11 mouse cellular contexts compared by ENCODE assay signal in genomic region chr11:69126706-69127095, GRCm38 (mm10). TPM values are rescaled to one million over a fixed set of nuclear protein-coding genes. Genes with fewer than 3 reads are reported as not detected.
DNase-seq lines count a peak whose midpoint lies in the region; ATAC-seq lines count a peak whose summit lies in the region.
"Had no signal": no experiment of that assay in that cellular context is flagged by ENCODE, and none has a peak within 500 bp of the region (broad histone marks: within the 10 kb centered on the region; RNA-seq: fewer than 3 reads in every experiment).

No protein-coding gene starts in this region.

- H3K4me2 ChIP-seq in kidney, embryonic 16.5 days (replicated peaks; ENCODE audit: low read depth, low read length) = peak overlapping the region; percentile 77
- peak overlapping the region; percentile 86 for H3K4me2 ChIP-seq in embryonic facial prominence, embryonic 12.5 days (replicated peaks)
- peak overlapping the region; percentile 58 for H3K4me2 ChIP-seq in hindbrain, embryonic 14.5 days (replicated peaks)
- H3K4me2 ChIP-seq in midbrain, embryonic 16.5 days (ENCODE audit: low read length) = peak overlapping the region; percentile 79

- peaks cover 9% of the 10 kb centered on the region for H3K4me1 ChIP-seq in kidney, embryonic 16.5 days (ENCODE audit: insufficient read depth, low read length)
- peaks cover 10% of the 10 kb centered on the region for H3K4me1 ChIP-seq in embryonic facial prominence, embryonic 12.5 days
- peaks cover 7% of the 10 kb centered on the region; the same call in 1 of the 2 replicates for H3K4me1 ChIP-seq in hindbrain, embryonic 14.5 days (replicated peaks; ENCODE audit: control insufficient read depth, insufficient read depth, low read length)
- peaks cover 8% of the 10 kb centered on the region; the same call in 1 of the 2 replicates for H3K4me1 ChIP-seq in midbrain, embryonic 16.5 days (ENCODE audit: control insufficient read depth, insufficient read depth, low read length)

- no peaks in the 10 kb centered on the region for H3K36me3 ChIP-seq in kidney, embryonic 16.5 days (ENCODE audit: insufficient read depth, low read length)
- no peaks in the 10 kb centered on the region for H3K36me3 ChIP-seq in embryonic facial prominence, embryonic 12.5 days
- no peaks in the 10 kb centered on the region for H3K36me3 ChIP-seq in hindbrain, embryonic 14.5 days (replicated peaks; ENCODE audit: control insufficient read depth, insufficient read depth)
- no peaks in the 10 kb centered on the region for H3K36me3 ChIP-seq in midbrain, embryonic 16.5 days (ENCODE audit: control insufficient read depth, insufficient read depth, low read length)

- no peak for ATAC-seq in kidney, embryonic 16.5 days (ENCODE audit: low FRiP score, low TSS enrichment)
- ATAC-seq in embryonic facial prominence, embryonic 12.5 days (ENCODE audit: insufficient number of reproducible peaks, insufficient read depth, low FRiP score, low TSS enrichment) = no peak
- ATAC-seq in hindbrain, embryonic 14.5 days (ENCODE audit: low FRiP score) = no peak
- ATAC-seq in midbrain, embryonic 16.5 days = no peak
- ATAC-seq: Patski had no signal

- DNase-seq in kidney, postnatal 36 days = no peak
- no peak for DNase-seq in hindbrain, embryonic 14.5 days (ENCODE audit: low spot score)
- DNase-seq in urinary bladder, postnatal 36 days (ENCODE audit: low spot score in 2 of 2) = no peak
- no peak for DNase-seq in thymus, postnatal 10 days (ENCODE audit: low spot score in 2 of 2)
- no peak for DNase-seq in kidney, adult 11 months

- H3K4me3 ChIP-seq in kidney, embryonic 16.5 days (ENCODE audit: low read length) = no peak overlapping the region
- H3K4me3 ChIP-seq in embryonic facial prominence, embryonic 12.5 days = peak overlapping the region; percentile 52
- H3K4me3 ChIP-seq in hindbrain, embryonic 14.5 days (replicated peaks; ENCODE audit: low read length) = peak overlapping the region; percentile 43; the same call in 1 of the 2 replicates
- peak overlapping the region; percentile 64 for H3K4me3 ChIP-seq in midbrain, embryonic 16.5 days (ENCODE audit: low read depth, low read length)

- no peak overlapping the region for H3K27ac ChIP-seq in kidney, embryonic 16.5 days (ENCODE audit: low read length)
- H3K27ac ChIP-seq in embryonic facial prominence, embryonic 12.5 days = no peak overlapping the region
- no peak overlapping the region for H3K27ac ChIP-seq in hindbrain, embryonic 14.5 days
- H3K27ac ChIP-seq in midbrain, embryonic 16.5 days (ENCODE audit: low read length) = no peak overlapping the region

- WGBS in kidney, embryonic 16.5 days = 43% methylated on average over 2 of the region's 2 CpGs
- 46% methylated on average over 2 of the region's 2 CpGs for WGBS in embryonic facial prominence, embryonic 12.5 days
- 69% methylated on average over 2 of the region's 2 CpGs for WGBS in hindbrain, embryonic 14.5 days
- WGBS in midbrain, embryonic 16.5 days = 33% methylated on average over 2 of the region's 2 CpGs

- no peaks in the 10 kb centered on the region for H3K27me3 ChIP-seq in kidney, embryonic 16.5 days (ENCODE audit: insufficient read depth, low read length)
- H3K27me3 ChIP-seq in embryonic facial prominence, embryonic 12.5 days = 0 out of 2 replicates have a peak, but pooled peaks cover 1% of the 10 kb centered on the region
- H3K27me3 ChIP-seq in hindbrain, embryonic 14.5 days (ENCODE audit: control insufficient read depth, insufficient read depth, low read length) = no peaks in the 10 kb centered on the region; the same call in 1 of the 2 replicates
- no peaks in the 10 kb centered on the region; the same call in 1 of the 2 replicates for H3K27me3 ChIP-seq in midbrain, embryonic 16.5 days (ENCODE audit: control insufficient read depth, insufficient read depth, low read depth, low read length)
- H3K27me3 ChIP-seq: Patski had no signal

- H3K9me3 ChIP-seq in kidney, embryonic 16.5 days (ENCODE audit: low read length) = no peaks in the 10 kb centered on the region
- no peaks in the 10 kb centered on the region for H3K9me3 ChIP-seq in embryonic facial prominence, embryonic 12.5 days
- no peaks in the 10 kb centered on the region for H3K9me3 ChIP-seq in hindbrain, embryonic 14.5 days (ENCODE audit: control insufficient read depth, low read length)
- no peaks in the 10 kb centered on the region for H3K9me3 ChIP-seq in midbrain, embryonic 16.5 days (replicated peaks; ENCODE audit: control insufficient read depth, low read length, poor library complexity, severe bottlenecking)

- no peak overlapping the region for H3K9ac ChIP-seq in kidney, embryonic 16.5 days (replicated peaks; ENCODE audit: low read length)
- H3K9ac ChIP-seq in embryonic facial prominence, embryonic 12.5 days = peak overlapping the region; percentile 39; the same call in 1 of the 2 replicates
- no peak overlapping the region; the same call in 1 of the 2 replicates for H3K9ac ChIP-seq in hindbrain, embryonic 14.5 days
- peak overlapping the region; percentile 64 for H3K9ac ChIP-seq in midbrain, embryonic 16.5 days (ENCODE audit: low read depth, low read length)

RNA-seq across cellular contexts. Expression of gene Aloxe3, which starts 1.0 kb away (rescaled TPM):
- 0.32 and 0.76 TPM in 2 replicates for polyA plus RNA-seq in kidney, embryonic 16.5 days (2015; fragmentation: Nextera tagmentation; extraction: Ambion mirVana)
- polyA plus RNA-seq in embryonic facial prominence, embryonic 12.5 days (2016; fragmentation: Nextera tagmentation; extraction: Ambion mirVana) = 0.47 and 0.89 TPM in 2 replicates
- polyA plus RNA-seq in hindbrain, embryonic 14.5 days (2014; fragmentation: Nextera tagmentation; extraction: Ambion mirVana) = 4.3 and 4.9 TPM in 2 replicates
- 9.0 and 11.5 TPM in 2 replicates for polyA plus RNA-seq in midbrain, embryonic 16.5 days (2015; fragmentation: Nextera tagmentation; extraction: Ambion mirVana)
- polyA plus RNA-seq: heart, postnatal 0 days had no signal

RNA-seq across cellular contexts. Expression of gene 9130213A22Rik, which starts 4.3 kb away (rescaled TPM):
- polyA plus RNA-seq in kidney, embryonic 16.5 days (2015; fragmentation: Nextera tagmentation; extraction: Ambion mirVana) = 0.33 and 0.42 TPM in 2 replicates
- 0.14 and 0.40 TPM in 2 replicates for polyA plus RNA-seq in embryonic facial prominence, embryonic 12.5 days (2016; fragmentation: Nextera tagmentation; extraction: Ambion mirVana)
- 0.39 and 0.56 TPM in 2 replicates for polyA plus RNA-seq in hindbrain, embryonic 14.5 days (2014; fragmentation: Nextera tagmentation; extraction: Ambion mirVana)
- 0.49 and 0.65 TPM in 2 replicates for polyA plus RNA-seq in midbrain, embryonic 16.5 days (2015; fragmentation: Nextera tagmentation; extraction: Ambion mirVana)

RNA-seq across cellular contexts. Expression of gene Hes7, which starts 6.5 kb away (rescaled TPM):
- polyA plus RNA-seq in kidney, embryonic 16.5 days (2015; fragmentation: Nextera tagmentation; extraction: Ambion mirVana) = 0.39 and 0.51 TPM in 2 replicates
- 0.65 and 0.73 TPM in 2 replicates for polyA plus RNA-seq in embryonic facial prominence, embryonic 12.5 days (2016; fragmentation: Nextera tagmentation; extraction: Ambion mirVana)
- 0.43 and 0.52 TPM in 2 replicates for polyA plus RNA-seq in hindbrain, embryonic 14.5 days (2014; fragmentation: Nextera tagmentation; extraction: Ambion mirVana)
- 0.75 and 1.1 TPM in 2 replicates for polyA plus RNA-seq in midbrain, embryonic 16.5 days (2015; fragmentation: Nextera tagmentation; extraction: Ambion mirVana)

RNA-seq across cellular contexts. Expression of gene Alox12b, which starts 30.1 kb away (rescaled TPM):
- 0.30 and 0.41 TPM in 2 replicates for polyA plus RNA-seq in kidney, embryonic 16.5 days (2015; fragmentation: Nextera tagmentation; extraction: Ambion mirVana)
- polyA plus RNA-seq in embryonic facial prominence, embryonic 12.5 days (2016; fragmentation: Nextera tagmentation; extraction: Ambion mirVana) = 0.15 and 0.19 TPM in 2 replicates
- 0.59 and 0.60 TPM in 2 replicates for polyA plus RNA-seq in hindbrain, embryonic 14.5 days (2014; fragmentation: Nextera tagmentation; extraction: Ambion mirVana)
- polyA plus RNA-seq in midbrain, embryonic 16.5 days (2015; fragmentation: Nextera tagmentation; extraction: Ambion mirVana) = 0.50 and 0.53 TPM in 2 replicates
- polyA plus RNA-seq: heart, postnatal 0 days; liver, adult 2 months; Patski had no signal

RNA-seq across cellular contexts. Expression of gene Per1, which starts 31.7 kb away (rescaled TPM):
- 11.4 and 15.6 TPM in 2 replicates for polyA plus RNA-seq in kidney, embryonic 16.5 days (2015; fragmentation: Nextera tagmentation; extraction: Ambion mirVana)
- polyA plus RNA-seq in embryonic facial prominence, embryonic 12.5 days (2016; fragmentation: Nextera tagmentation; extraction: Ambion mirVana) = 11.4 and 11.5 TPM in 2 replicates
- polyA plus RNA-seq in hindbrain, embryonic 14.5 days (2014; fragmentation: Nextera tagmentation; extraction: Ambion mirVana) = 9.6 and 10.1 TPM in 2 replicates
- 12.4 TPM in 2 replicates for polyA plus RNA-seq in midbrain, embryonic 16.5 days (2015; fragmentation: Nextera tagmentation; extraction: Ambion mirVana)

Comparison
In these comparisons a context has a peak if more than half of its experiments do, and no peak if none do; other contexts are left out.
1. H3K9ac ChIP-seq: peak in embryonic facial prominence, embryonic 12.5 days (single experiment) and midbrain, embryonic 16.5 days (single experiment); none in kidney, embryonic 16.5 days (single experiment) and hindbrain, embryonic 14.5 days (single experiment).
2. Peak in every context shown above with its lines, with median percentiles within 50 percentile points of each other: H3K4me2 ChIP-seq.